12 mouse cellular contexts compared by ENCODE assay signal in genomic region chr11:105028744-105029348, GRCm38 (mm10). TPM values are rescaled to one million over a fixed set of nuclear protein-coding genes. Genes with fewer than 3 reads are reported as not detected.
DNase-seq lines count a peak whose midpoint lies in the region; ATAC-seq and TF ChIP-seq lines count a peak whose summit lies in the region.
"Had no signal": no experiment of that assay in that cellular context is flagged by ENCODE, and none has a peak within 500 bp of the region (broad histone marks: within the 10 kb centered on the region; RNA-seq: fewer than 3 reads in every experiment).

No protein-coding gene starts in this region.

- H3K27ac ChIP-seq in lung, postnatal 0 days (ENCODE audit: low read length): no peak overlapping the region
- H3K27ac ChIP-seq in intestine, postnatal 0 days (ENCODE audit: low read depth, low read length): no peak overlapping the region
- H3K27ac ChIP-seq in stomach, postnatal 0 days (replicated peaks): no peak overlapping the region
- no peak overlapping the region for H3K27ac ChIP-seq in forebrain, postnatal 0 days (ENCODE audit: low read depth, low read length)
- no peak overlapping the region for H3K27ac ChIP-seq in hindbrain, embryonic 12.5 days
- H3K27ac ChIP-seq: hindbrain, embryonic 14.5 days had no signal

- 20% methylated on average over 6 of the region's 6 CpGs for WGBS in lung, postnatal 0 days
- 25% methylated on average over 6 of the region's 6 CpGs for WGBS in intestine, postnatal 0 days
- WGBS in stomach, postnatal 0 days: 26% methylated on average over 6 of the region's 6 CpGs
- WGBS in forebrain, postnatal 0 days: 73% methylated on average over 6 of the region's 6 CpGs
- 73% methylated on average over 6 of the region's 6 CpGs for WGBS in hindbrain, embryonic 12.5 days

- no peak overlapping the region for H3K9ac ChIP-seq in lung, postnatal 0 days (replicated peaks; ENCODE audit: low read depth)
- H3K9ac ChIP-seq in intestine, postnatal 0 days (ENCODE audit: low read depth, low read length): no peak overlapping the region
- H3K9ac ChIP-seq in stomach, postnatal 0 days (ENCODE audit: low read length): no peak overlapping the region
- no peak overlapping the region for H3K9ac ChIP-seq in forebrain, postnatal 0 days
- no peak overlapping the region for H3K9ac ChIP-seq in hindbrain, embryonic 12.5 days
- H3K9ac ChIP-seq: hindbrain, embryonic 14.5 days had no signal

- H3K4me3 ChIP-seq in lung, postnatal 0 days (ENCODE audit: low read depth, low read length): no peak overlapping the region
- H3K4me3 ChIP-seq in intestine, postnatal 0 days (ENCODE audit: low read depth, low read length): no peak overlapping the region
- no peak overlapping the region for H3K4me3 ChIP-seq in stomach, postnatal 0 days (ENCODE audit: low read depth, low read length)
- no peak overlapping the region for H3K4me3 ChIP-seq in forebrain, postnatal 0 days (ENCODE audit: low read depth, low read length)
- no peak overlapping the region for H3K4me3 ChIP-seq in hindbrain, embryonic 12.5 days

- H3K27me3 ChIP-seq in lung, postnatal 0 days (replicated peaks; ENCODE audit: insufficient read depth, low read length): no peaks in the 10 kb centered on the region
- H3K27me3 ChIP-seq in intestine, postnatal 0 days (replicated peaks; ENCODE audit: control insufficient read depth, insufficient read depth, low read length): no peaks in the 10 kb centered on the region
- no peaks in the 10 kb centered on the region for H3K27me3 ChIP-seq in stomach, postnatal 0 days (ENCODE audit: control insufficient read depth, insufficient read depth, low read length)
- H3K27me3 ChIP-seq in forebrain, postnatal 0 days (ENCODE audit: insufficient read depth, low read length): no peaks in the 10 kb centered on the region
- H3K27me3 ChIP-seq in hindbrain, embryonic 12.5 days: no peaks in the 10 kb centered on the region

- no peaks in the 10 kb centered on the region for H3K36me3 ChIP-seq in lung, postnatal 0 days (ENCODE audit: insufficient read depth, low read length)
- no peaks in the 10 kb centered on the region for H3K36me3 ChIP-seq in intestine, postnatal 0 days (ENCODE audit: control insufficient read depth, insufficient read depth)
- no peaks in the 10 kb centered on the region for H3K36me3 ChIP-seq in stomach, postnatal 0 days (ENCODE audit: control insufficient read depth, insufficient read depth, low read length)
- H3K36me3 ChIP-seq in forebrain, postnatal 0 days (ENCODE audit: insufficient read depth): no peaks in the 10 kb centered on the region
- no peaks in the 10 kb centered on the region for H3K36me3 ChIP-seq in hindbrain, embryonic 12.5 days

- TF ChIP-seq CTCF in lung, postnatal 0 days (IDR thresholded peaks at IDR 0.05): no peak
- TF ChIP-seq CTCF in intestine, postnatal 0 days (IDR thresholded peaks at IDR 0.05; ENCODE audit: low read depth): no peak
- no peak for TF ChIP-seq CTCF in stomach, postnatal 0 days (IDR thresholded peaks at IDR 0.05; ENCODE audit: low read depth)
- TF ChIP-seq CTCF in forebrain, postnatal 0 days (IDR thresholded peaks at IDR 0.05; ENCODE audit: low read depth): no peak

- H3K4me2 ChIP-seq in lung, postnatal 0 days (replicated peaks; ENCODE audit: low read depth, low read length): no peak overlapping the region
- no peak overlapping the region for H3K4me2 ChIP-seq in intestine, postnatal 0 days (replicated peaks; ENCODE audit: low read depth)
- no peak overlapping the region for H3K4me2 ChIP-seq in stomach, postnatal 0 days (replicated peaks; ENCODE audit: low read depth)
- no peak overlapping the region for H3K4me2 ChIP-seq in forebrain, postnatal 0 days (ENCODE audit: low read depth)
- no peak overlapping the region for H3K4me2 ChIP-seq in hindbrain, embryonic 12.5 days (replicated peaks)
- H3K4me2 ChIP-seq: hindbrain, embryonic 14.5 days had no signal

- no peaks in the 10 kb centered on the region for H3K9me3 ChIP-seq in lung, postnatal 0 days (ENCODE audit: low read length)
- no peaks in the 10 kb centered on the region for H3K9me3 ChIP-seq in intestine, postnatal 0 days (ENCODE audit: control insufficient read depth)
- no peaks in the 10 kb centered on the region for H3K9me3 ChIP-seq in stomach, postnatal 0 days (ENCODE audit: control insufficient read depth, low read length)
- no peaks in the 10 kb centered on the region for H3K9me3 ChIP-seq in forebrain, postnatal 0 days (ENCODE audit: low read length)
- no peaks in the 10 kb centered on the region for H3K9me3 ChIP-seq in hindbrain, embryonic 12.5 days (replicated peaks)

- no peak for ATAC-seq in lung, postnatal 0 days
- 0 out of 2 replicates have a peak, but pooled peaks have one; percentile 31 for ATAC-seq in intestine, postnatal 0 days
- peak; percentile 88 for ATAC-seq in stomach, postnatal 0 days (ENCODE audit: low FRiP score, low TSS enrichment)
- ATAC-seq in forebrain, postnatal 0 days: no peak
- ATAC-seq in hindbrain, embryonic 12.5 days (ENCODE audit: low FRiP score): no peak

- no peaks in the 10 kb centered on the region for H3K4me1 ChIP-seq in lung, postnatal 0 days (ENCODE audit: insufficient read depth, low read depth, low read length)
- no peaks in the 10 kb centered on the region for H3K4me1 ChIP-seq in intestine, postnatal 0 days (replicated peaks; ENCODE audit: control insufficient read depth, insufficient read depth, low read length)
- no peaks in the 10 kb centered on the region; the same call in 1 of the 2 replicates for H3K4me1 ChIP-seq in stomach, postnatal 0 days (replicated peaks; ENCODE audit: control insufficient read depth, insufficient read depth)
- no peaks in the 10 kb centered on the region for H3K4me1 ChIP-seq in forebrain, postnatal 0 days (ENCODE audit: insufficient read depth)
- H3K4me1 ChIP-seq in hindbrain, embryonic 12.5 days: no peaks in the 10 kb centered on the region

- peak; percentile 22 for DNase-seq in lung, postnatal 0 days (ENCODE audit: low spot score)
- DNase-seq in lung, postnatal 4 days: no peak
- peak; percentile 71 for DNase-seq in c-Kit-negative CD71-positive TER-119-positive erythroid progenitor cells, embryonic 14.5 days (ENCODE audit: low read depth, low spot score)
- peak; percentile 71 for DNase-seq in stomach, postnatal 0 days (ENCODE audit: low spot score)
- DNase-seq in forebrain, postnatal 0 days: no peak
- DNase-seq: cerebellum, postnatal 25 days; right cerebral cortex, postnatal 14 days; thymus, postnatal 36 days had no signal

- no peak for TF ChIP-seq EP300 in lung, postnatal 0 days (IDR thresholded peaks at IDR 0.05)
- TF ChIP-seq EP300 in stomach, postnatal 0 days (optimal IDR thresholded peaks at IDR 0.05): no peak

RNA-seq across cellular contexts. Expression of gene Efcab3, which starts 34.5 kb away (rescaled TPM):
- polyA plus RNA-seq in lung, postnatal 0 days (2015; fragmentation: Nextera tagmentation; extraction: Ambion mirVana): not detected in 2 replicates
- polyA plus RNA-seq in intestine, postnatal 0 days (2015; fragmentation: Nextera tagmentation; extraction: Ambion mirVana): 0.07 and 0.12 TPM in 2 replicates
- polyA plus RNA-seq in stomach, postnatal 0 days (2015; fragmentation: Nextera tagmentation; extraction: Ambion mirVana): 0.12 TPM in 1 of 2 replicates, not detected in the other
- total RNA-seq in forebrain, postnatal 0 days (2014; rRNA removed): not detected in 2 replicates
- 0.24 TPM in 1 of 2 replicates, not detected in the other for polyA plus RNA-seq in forebrain, postnatal 0 days (2015; fragmentation: Nextera tagmentation; extraction: Ambion mirVana)
- polyA plus RNA-seq in hindbrain, embryonic 12.5 days (2016; fragmentation: Nextera tagmentation; extraction: Ambion mirVana): not detected in 2 replicates
- polyA plus RNA-seq: hindbrain, embryonic 14.5 days; lung, embryonic 16.5 days had no signal

Comparison
In these comparisons a context has a peak if more than half of its experiments do, and no peak if none do; other contexts are left out.
1. DNase-seq: peak in lung, postnatal 0 days (single experiment), c-Kit-negative CD71-positive TER-119-positive erythroid progenitor cells, embryonic 14.5 days (single experiment) and stomach, postnatal 0 days (single experiment); none in lung, postnatal 4 days (0 of 2) and forebrain, postnatal 0 days (single experiment).
2. ATAC-seq: peak in intestine, postnatal 0 days (single experiment) and stomach, postnatal 0 days (single experiment); none in lung, postnatal 0 days (single experiment), forebrain, postnatal 0 days (single experiment) and hindbrain, embryonic 12.5 days (single experiment).